Mouse (Mus musculus) T-cell, adult 66 days (primary cell): ENCODE measurements around the gene H2-Ab1. TPM values are rescaled to one million over a fixed set of nuclear protein-coding genes. Genes with fewer than 3 reads are reported as not detected.

ENCODE experiments used
- total RNA-seq, 2 experiments: library from RNA; stranded (reverse); gene quantifications; 3 replicates in 1 of 2; 4 replicates in 1 of 2; pipeline ENCODE4 v1.2.4; 2023

H2-Ab1 gene
- 10 to 100 TPM; 20.1 to 49.2 TPM for total RNA-seq

GRCm38 (mm10) chr17:34257594-34258375 is at the start of gene H2-Ab1:
TSS of gene H2-Ab1 (plus strand) at chr17:34257689.

GRCm38 (mm10) chr17:34238706-34239105 is 18.8 kb upstream of the H2-Ab1 start, which contains the start of gene H2-Ob:
TSS of gene H2-Ob (plus strand) at chr17:34238903.

GRCm38 (mm10) chr17:34287648-34288047 is 30.2 kb downstream of the H2-Ab1 start, which contains the start of gene H2-Aa:
TSS of gene H2-Aa (minus strand) at chr17:34287823.

GRCm38 (mm10) chr17:34305380-34306030 is 48.0 kb downstream of the H2-Ab1 start, which contains the start of gene H2-Eb1:
TSS of gene H2-Eb1 (plus strand) at chr17:34305867.

Other genes with a start within 250 kb of the H2-Ab1 start
- 10 to 100 TPM; 30.4 to 30.6 TPM for gene Ring1, start 233.0 kb upstream of the H2-Ab1 start, total RNA-seq
- gene H2-Ke6, start 229.6 kb upstream of the H2-Ab1 start, total RNA-seq: 100 to 1,000 TPM; 117 to 150 TPM
- gene Slc39a7, start 226.0 kb upstream of the H2-Ab1 start, total RNA-seq: 100 to 1,000 TPM; 100 to 103 TPM
- 100 to 1,000 TPM; 114 to 115 TPM for gene Rxrb, start 225.9 kb upstream of the H2-Ab1 start, total RNA-seq
- 10 to 100 TPM; 19.8 to 27.5 TPM for gene Col11a2, start 218.3 kb upstream of the H2-Ab1 start, total RNA-seq
- 1 to 10 TPM; 6.9 to 9.5 TPM for gene H2-Oa, start 165.3 kb upstream of the H2-Ab1 start, total RNA-seq
- gene H2-DMa, start 138.1 kb upstream of the H2-Ab1 start, total RNA-seq: 10 to 100 TPM; 25.1 to 25.8 TPM
- gene Brd2, start 135.1 kb upstream of the H2-Ab1 start, total RNA-seq: 100 to 1,000 TPM; 303 to 376 TPM
- gene H2-DMb2, start 114.4 kb upstream of the H2-Ab1 start, total RNA-seq: 1 to 10 TPM; 2.3 to 8.6 TPM
- gene H2-DMb1, start 104.6 kb upstream of the H2-Ab1 start, total RNA-seq: 1 to 10 TPM; 3.1 to 5.9 TPM
- gene Tap1, start 70.1 kb upstream of the H2-Ab1 start, total RNA-seq: 100 to 1,000 TPM; 187 to 213 TPM
- gene Psmb9, start 69.9 kb upstream of the H2-Ab1 start, total RNA-seq: 100 to 1,000 TPM; 130 to 159 TPM
- gene Psmb8, start 60.0 kb upstream of the H2-Ab1 start, total RNA-seq: 100 to 1,000 TPM; 281 to 304 TPM
- gene Tap2, start 54.2 kb upstream of the H2-Ab1 start, total RNA-seq: 100 to 1,000 TPM; 165 to 199 TPM
- gene H2-Ob, start 18.8 kb upstream of the H2-Ab1 start, total RNA-seq: 10 to 100 TPM; 50.5 to 59.9 TPM
- 10 to 100 TPM; 21.0 to 52.3 TPM for gene H2-Aa, start 30.1 kb downstream of the H2-Ab1 start, total RNA-seq
- gene H2-Eb1, start 48.2 kb downstream of the H2-Ab1 start, total RNA-seq: 10 to 100 TPM; 16.7 to 33.7 TPM
- not detected for gene H2-Eb2, start 68.0 kb downstream of the H2-Ab1 start, total RNA-seq
- gene Btnl2, start 97.1 kb downstream of the H2-Ab1 start, total RNA-seq: under 1 TPM in 1 of 2 experiments, not detected in 1; 0.36 TPM
- not detected for gene Btnl1, start 119.4 kb downstream of the H2-Ab1 start, total RNA-seq
- gene BC051142, start 141.1 kb downstream of the H2-Ab1 start, total RNA-seq: 1 to 10 TPM; 1.1 to 2.8 TPM
- not detected for gene Btnl4, start 219.6 kb downstream of the H2-Ab1 start, total RNA-seq